Mouse (Mus musculus) liver, embryonic 15.5 days (tissue): ENCODE results near the gene 4930470P17Rik. TPM values are rescaled to one million over a fixed set of nuclear protein-coding genes. Genes with fewer than 3 reads are reported as not detected.

Experiments used
- ATAC-seq: fragments of 200-750 bp; cut with Nextera tagmentation; 2 replicates; pipeline ENCODE4 v1.8.0; 2017; ENCODE audit warnings: moderate number of reproducible peaks, mild to moderate bottlenecking, moderate library complexity; ENCODE audit not compliant: insufficient read depth
- H3K27ac ChIP-seq: fragments of 300-500 bp; sonication (generic); replicated peaks from 2 replicates; pipeline ENCODE4 v1.5.1; 2015; ENCODE audit warnings: mild to moderate bottlenecking, inconsistent platforms
- H3K27me3 ChIP-seq: fragments of 300-500 bp; sonication (generic); 2 replicates; pipeline ENCODE4 v1.6.1; 2015; ENCODE audit warnings: mild to moderate bottlenecking, inconsistent platforms
- H3K36me3 ChIP-seq: fragments of 300-500 bp; sonication (generic); replicated peaks from 2 replicates; pipeline ENCODE4 v1.6.1; 2015; ENCODE audit warnings: moderate library complexity, mild to moderate bottlenecking, inconsistent platforms
- H3K4me1 ChIP-seq: fragments of 300-500 bp; sonication (generic); replicated peaks from 2 replicates; pipeline ENCODE4 v1.6.1; 2015; ENCODE audit warnings: inconsistent platforms
- H3K4me2 ChIP-seq: fragments of 300-500 bp; sonication (generic); 2 replicates; pipeline ENCODE4 v1.6.1; 2015; ENCODE audit warnings: moderate library complexity, mild to moderate bottlenecking, inconsistent platforms
- H3K4me3 ChIP-seq: fragments of 300-500 bp; sonication (generic); replicated peaks from 2 replicates; pipeline ENCODE4 v1.5.1; 2015; ENCODE audit warnings: mild to moderate bottlenecking, inconsistent platforms
- H3K9ac ChIP-seq: fragments of 300-500 bp; sonication (generic); 2 replicates; pipeline ENCODE4 v1.6.1; 2015; ENCODE audit warnings: moderate library complexity, mild to moderate bottlenecking, inconsistent platforms
- H3K9me3 ChIP-seq: fragments of 300-500 bp; sonication (generic); replicated peaks from 2 replicates; pipeline ENCODE4 v1.6.1; 2016; ENCODE audit warnings: inconsistent platforms
- WGBS: fragments of 180-500 bp; shearing (Covaris S2); methylation state at CpG from one replicate; pipeline ENCODE4 v1.1.7; 2015; ENCODE audit warnings: mixed read lengths; ENCODE audit not compliant: insufficient replicate concordance; 5-methylcytosine and 5-hydroxymethylcytosine counted together
- polyA plus RNA-seq: library from polyadenylated mRNA; unstranded; fragments of >200 nt; fragmentation: Nextera tagmentation; extraction: Ambion mirVana; gene quantifications from 2 replicates; pipeline ENCODE4 v1.2.1, GENCODE M21; 2015

The 4930470P17Rik gene
- polyA plus RNA-seq, 1 experiment from 2014 or later: not detected

- Histone ChIP-seq H3K27ac (no peak overlapping the region), H3K9ac (no peak overlapping the region)
- 59% methylated on average over 7 of the region's 7 CpGs for WGBS
Observed at GRCm38 (mm10) chr2:170544950-170545349, 56.9 kb downstream of the 4930470P17Rik start.

GRCm38 (mm10) chr2:170544159-170544558 is 57.7 kb downstream of the 4930470P17Rik start:
- WGBS: 63% methylated on average over 3 of the region's 3 CpGs
- H3K9me3 ChIP-seq: no peaks in the 10 kb centered on the region
- no peak overlapping the region for H3K4me2 ChIP-seq
- H3K36me3 ChIP-seq: no peaks in the 10 kb centered on the region
- no peaks in the 10 kb centered on the region for H3K27me3 ChIP-seq
- H3K4me3 ChIP-seq: no peak overlapping the region
- no peak overlapping the region for H3K27ac ChIP-seq
- H3K9ac ChIP-seq: no peak overlapping the region
- ATAC-seq: no peak
- no peaks in the 10 kb centered on the region for H3K4me1 ChIP-seq

More at GRCm38 (mm10) chr2:170544950-170545349, 56.9 kb downstream of the 4930470P17Rik start:
- Histone ChIP-seq H3K4me2 (no peak overlapping the region), H3K36me3 (no peaks in the 10 kb centered on the region), H3K27me3 (no peaks in the 10 kb centered on the region), H3K4me1 (no peaks in the 10 kb centered on the region), H3K9me3 (no peaks in the 10 kb centered on the region), H3K4me3 (no peak overlapping the region)
- no peak for ATAC-seq

- ATAC-seq: no peak
- Histone ChIP-seq H3K9me3 (no peaks in the 10 kb centered on the region), H3K4me3 (no peak overlapping the region), H3K27me3 (no peaks in the 10 kb centered on the region), H3K9ac (no peak overlapping the region), H3K4me2 (no peak overlapping the region), H3K27ac (no peak overlapping the region), H3K4me1 (no peaks in the 10 kb centered on the region), H3K36me3 (no peaks in the 10 kb centered on the region)
- 57% methylated on average over 5 of the region's 5 CpGs for WGBS
Observed at GRCm38 (mm10) chr2:170543625-170544024, 58.2 kb downstream of the 4930470P17Rik start.

- Histone ChIP-seq H3K4me1 (no peaks in the 10 kb centered on the region), H3K4me2 (no peak overlapping the region), H3K4me3 (no peak overlapping the region), H3K36me3 (no peaks in the 10 kb centered on the region), H3K27ac (no peak overlapping the region), H3K9me3 (no peaks in the 10 kb centered on the region), H3K9ac (no peak overlapping the region), H3K27me3 (no peaks in the 10 kb centered on the region)
- no peak for ATAC-seq
- 70% methylated on average over 9 of the region's 9 CpGs for WGBS
Observed at GRCm38 (mm10) chr2:170539211-170539610, 62.6 kb downstream of the 4930470P17Rik start.

GRCm38 (mm10) chr2:170535841-170536240 is 66.0 kb downstream of the 4930470P17Rik start:
- no peaks in the 10 kb centered on the region for H3K36me3 ChIP-seq
- H3K27ac ChIP-seq: no peak overlapping the region
- no peak overlapping the region for H3K9ac ChIP-seq
- H3K27me3 ChIP-seq: no peaks in the 10 kb centered on the region
- no peaks in the 10 kb centered on the region for H3K9me3 ChIP-seq
- H3K4me2 ChIP-seq: no peak overlapping the region
- no peaks in the 10 kb centered on the region for H3K4me1 ChIP-seq
- no peak for ATAC-seq
- no peak overlapping the region for H3K4me3 ChIP-seq

GRCm38 (mm10) chr2:170534803-170535174 is 67.0 kb downstream of the 4930470P17Rik start:
- H3K4me3 ChIP-seq: no peak overlapping the region
- 78% methylated on average over 11 of the region's 11 CpGs for WGBS
- H3K4me1 ChIP-seq: no peaks in the 10 kb centered on the region
- H3K27ac ChIP-seq: no peak overlapping the region
- no peak overlapping the region for H3K9ac ChIP-seq
- no peaks in the 10 kb centered on the region for H3K27me3 ChIP-seq
- H3K4me2 ChIP-seq: no peak overlapping the region
- no peaks in the 10 kb centered on the region for H3K36me3 ChIP-seq
- no peak for ATAC-seq
- no peaks in the 10 kb centered on the region for H3K9me3 ChIP-seq

- Histone ChIP-seq H3K9me3 (no peaks in the 10 kb centered on the region), H3K27me3 (no peaks in the 10 kb centered on the region), H3K9ac (no peak overlapping the region), H3K36me3 (no peaks in the 10 kb centered on the region), H3K4me2 (no peak overlapping the region), H3K4me1 (no peaks in the 10 kb centered on the region), H3K27ac (no peak overlapping the region), H3K4me3 (no peak overlapping the region)
- WGBS: 31% methylated on average over 11 of the region's 12 CpGs
- ATAC-seq: peak; percentile 34; the same call in 1 of the 2 replicates
Observed at GRCm38 (mm10) chr2:170534116-170534802, 67.6 kb downstream of the 4930470P17Rik start.

- H3K9ac ChIP-seq: no peak overlapping the region
- ATAC-seq: no peak
- no peaks in the 10 kb centered on the region for H3K9me3 ChIP-seq
- H3K4me2 ChIP-seq: no peak overlapping the region
- H3K4me1 ChIP-seq: no peaks in the 10 kb centered on the region
- no peaks in the 10 kb centered on the region for H3K27me3 ChIP-seq
- 65% methylated on average over 3 of the region's 3 CpGs for WGBS
- no peaks in the 10 kb centered on the region for H3K36me3 ChIP-seq
- no peak overlapping the region for H3K27ac ChIP-seq
- no peak overlapping the region for H3K4me3 ChIP-seq
Observed at GRCm38 (mm10) chr2:170530256-170530655, 71.6 kb downstream of the 4930470P17Rik start.

- no peak overlapping the region for H3K27ac ChIP-seq
- no peak overlapping the region for H3K9ac ChIP-seq
- H3K27me3 ChIP-seq: no peaks in the 10 kb centered on the region
- no peak overlapping the region for H3K4me3 ChIP-seq
- ATAC-seq: no peak
- WGBS: 81% methylated on average over 7 of the region's 7 CpGs
- H3K36me3 ChIP-seq: no peaks in the 10 kb centered on the region
- no peaks in the 10 kb centered on the region for H3K9me3 ChIP-seq
- no peak overlapping the region for H3K4me2 ChIP-seq
- no peaks in the 10 kb centered on the region for H3K4me1 ChIP-seq
Observed at GRCm38 (mm10) chr2:170529766-170530165, 72.1 kb downstream of the 4930470P17Rik start.

Other genes starting within 250 kb of the 4930470P17Rik start
- 7.0 and 7.2 TPM in 2 replicates for gene Bcas1, start 174.2 kb downstream of the 4930470P17Rik start, polyA plus RNA-seq
- gene Pfdn4, start 105.6 kb downstream of the 4930470P17Rik start, polyA plus RNA-seq: 21.9 and 29.2 TPM in 2 replicates
- gene Cyp24a1, start 104.9 kb downstream of the 4930470P17Rik start, polyA plus RNA-seq: not detected in 2 replicates
- 0.37 and 0.50 TPM in 2 replicates for gene Dok5, start 129.8 kb upstream of the 4930470P17Rik start, polyA plus RNA-seq